Mouse (Mus musculus) urinary bladder, postnatal 10 days (tissue): ENCODE data around the gene Ap1b1.
"Not testable (repeated sequence)": the region's sequence is repeated elsewhere in the genome, so short reads cannot be mapped to it uniquely, and the experiment has no call there.

Experiments
- DNase-seq: peaks from one replicate; pipeline ENCODE4 v3.0.0; 2022; ENCODE audit warnings: low spot score

The Ap1b1 gene

DNA sequence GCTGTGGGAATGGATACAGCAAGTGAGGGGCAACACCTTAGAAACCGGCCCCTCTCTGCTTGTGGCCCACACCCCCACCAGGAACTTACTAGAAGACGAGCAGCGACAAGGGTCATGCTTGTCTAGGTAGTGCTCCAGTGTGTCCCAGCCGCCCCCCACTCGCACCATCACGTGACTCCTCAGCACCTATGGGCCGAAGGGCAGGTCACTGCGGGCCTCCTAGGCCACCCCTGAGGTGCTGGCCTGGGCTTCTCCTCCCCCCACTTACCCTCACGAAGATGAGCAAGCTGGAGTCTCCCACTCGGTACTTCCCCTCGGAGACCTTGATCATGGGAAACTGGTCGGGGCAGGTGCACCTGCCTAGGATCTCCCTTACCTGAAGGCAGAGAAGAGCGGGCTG, 75.7 kb downstream of the Ap1b1 start:
- DNase-seq: no peak

DNA sequence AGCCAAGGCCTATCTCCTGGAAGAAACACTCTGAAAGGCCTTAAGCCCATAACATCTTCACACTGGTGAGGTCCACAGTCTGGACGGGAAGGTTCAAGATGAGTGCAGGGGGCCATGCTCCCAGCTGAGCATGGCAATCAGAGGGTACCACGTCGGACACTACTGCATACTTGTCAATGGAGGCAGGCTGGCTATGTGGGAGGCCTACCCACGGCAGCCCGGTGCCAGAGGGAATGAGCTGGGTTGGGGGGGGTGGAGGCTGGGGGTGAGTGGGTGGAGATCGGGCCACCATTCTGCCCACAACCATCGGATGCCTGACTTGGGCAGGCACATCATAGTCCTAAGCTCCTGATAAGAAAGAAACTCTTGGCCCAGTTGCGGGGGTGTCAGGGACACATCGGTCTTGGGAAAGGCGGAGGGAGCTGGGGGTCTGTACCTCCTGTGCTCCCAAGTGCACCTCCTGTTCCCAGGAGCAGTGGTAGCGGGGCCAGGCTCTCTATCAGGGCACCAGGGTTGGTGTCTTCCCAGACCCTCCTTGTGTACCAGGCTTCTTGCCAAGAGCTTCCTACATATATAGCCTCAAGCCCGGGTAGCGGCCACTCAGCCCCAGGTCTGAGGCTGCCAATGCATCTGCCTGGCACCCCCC, 76.4 kb downstream of the Ap1b1 start:
- no peak for DNase-seq

DNA sequence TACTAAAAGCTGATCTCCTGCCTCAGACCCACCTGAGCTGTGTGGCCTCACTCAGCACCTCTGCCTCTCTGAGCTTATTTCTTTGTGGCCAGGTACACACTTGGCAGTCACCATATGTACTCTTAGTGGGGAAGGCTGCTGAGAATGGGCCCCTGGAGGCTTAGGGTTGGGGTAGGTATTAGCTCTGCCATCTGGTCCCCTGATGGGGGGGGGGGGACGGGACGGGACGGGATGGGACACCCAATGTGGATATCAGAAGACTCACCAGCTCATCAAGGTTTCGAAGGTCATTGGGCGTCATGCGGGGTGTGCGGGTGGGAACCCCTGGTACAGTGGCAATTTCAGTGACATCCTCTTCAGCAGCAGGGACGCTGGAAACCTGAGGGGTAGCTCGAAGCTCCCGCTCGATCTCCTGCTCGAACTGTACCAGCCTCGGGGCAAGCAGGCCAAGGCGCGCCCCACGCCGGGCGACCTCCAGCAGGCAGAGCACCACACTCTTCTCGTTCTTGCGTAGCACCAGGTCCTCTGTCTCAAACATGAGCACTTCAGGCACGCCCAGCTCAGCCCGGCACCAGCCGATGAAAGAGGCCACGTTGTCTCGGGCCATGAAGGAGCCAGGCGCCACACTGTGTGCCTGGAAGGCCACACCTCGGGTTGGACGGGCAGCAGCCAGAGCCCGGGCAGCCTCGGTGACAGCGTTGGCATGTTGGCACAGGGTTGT, 77.1 kb downstream of the Ap1b1 start:
- DNase-seq: no peak

DNA sequence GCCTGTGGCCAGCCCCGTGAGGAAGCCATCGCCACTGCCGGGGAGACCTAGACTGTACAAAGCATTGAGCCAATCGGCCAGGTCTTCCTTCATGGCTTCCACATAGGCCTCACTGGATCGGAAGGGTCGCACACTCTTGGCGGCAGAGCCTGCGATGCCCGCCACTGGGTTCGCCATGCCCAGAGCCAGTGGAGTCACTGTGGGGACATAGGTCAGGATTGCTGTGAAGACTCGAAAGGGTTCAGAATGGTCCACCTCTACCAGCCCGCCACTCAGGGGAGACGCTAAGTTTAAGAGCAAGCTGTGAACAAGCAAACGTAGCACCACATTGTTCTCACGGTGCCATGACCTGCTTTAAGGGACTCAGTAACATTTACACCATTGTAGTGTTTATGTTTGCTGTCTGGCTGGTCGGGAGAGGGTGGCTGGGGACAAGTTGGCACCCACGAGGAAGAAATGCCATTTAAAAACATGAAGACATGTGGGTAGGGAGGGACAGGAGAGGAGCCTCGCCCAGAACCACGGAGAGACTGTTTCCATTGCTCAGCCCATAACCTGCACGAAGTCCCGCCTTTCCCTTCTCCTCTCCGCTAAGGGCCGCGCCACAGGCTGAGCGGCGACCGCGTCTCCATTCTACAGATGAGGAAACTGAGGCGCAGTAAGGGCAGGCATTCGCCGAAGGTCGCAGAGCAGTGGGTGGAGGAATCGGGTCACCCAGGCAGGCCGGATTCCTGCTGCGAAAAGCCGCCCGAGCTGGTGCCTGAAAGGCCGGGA, 77.8 kb downstream of the Ap1b1 start:
- no peak for DNase-seq

DNA sequence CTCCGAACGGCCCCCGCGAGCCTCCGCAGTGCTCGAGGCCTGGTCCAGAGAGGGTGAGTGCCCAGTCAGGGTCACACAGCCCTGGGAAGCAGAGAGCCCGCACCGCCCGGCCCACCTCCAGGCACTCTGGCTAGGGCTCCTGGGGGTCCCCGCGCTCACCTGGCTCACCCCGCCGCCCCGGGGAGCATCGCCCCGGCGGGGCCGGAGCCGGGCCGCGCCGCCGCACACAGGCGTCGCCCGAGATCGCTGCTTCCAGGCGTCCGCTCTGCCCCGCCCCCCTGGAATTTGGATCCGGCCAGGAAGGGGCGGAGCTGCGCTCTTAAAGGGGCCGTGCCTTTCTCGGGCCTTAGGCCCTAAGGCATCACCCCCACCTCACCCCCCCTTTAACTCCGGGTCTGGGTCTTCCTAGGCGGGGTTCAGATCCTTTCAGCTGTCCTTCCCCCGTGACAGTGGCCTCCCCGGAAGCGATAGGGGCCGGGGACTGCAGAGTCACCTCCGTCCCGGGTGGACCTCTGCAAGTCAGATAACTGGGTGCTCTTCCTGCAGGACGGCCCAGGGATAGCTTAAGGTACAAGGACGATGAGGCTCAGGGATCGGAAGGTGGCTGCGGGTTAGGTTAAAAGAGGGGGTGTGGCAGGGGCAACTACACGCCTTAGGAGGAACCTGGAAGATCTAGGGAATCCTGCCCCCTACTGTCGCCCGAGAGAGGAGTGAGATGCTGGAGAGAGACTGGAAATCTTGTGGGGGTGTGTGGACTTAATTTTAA, 78.6 kb downstream of the Ap1b1 start, which contains the start of gene Gas2l1:
Gene Gas2l1, minus strand, starts transcription at position 272 of the 766 bp plus-strand sequence.
- DNase-seq: no peak

DNA sequence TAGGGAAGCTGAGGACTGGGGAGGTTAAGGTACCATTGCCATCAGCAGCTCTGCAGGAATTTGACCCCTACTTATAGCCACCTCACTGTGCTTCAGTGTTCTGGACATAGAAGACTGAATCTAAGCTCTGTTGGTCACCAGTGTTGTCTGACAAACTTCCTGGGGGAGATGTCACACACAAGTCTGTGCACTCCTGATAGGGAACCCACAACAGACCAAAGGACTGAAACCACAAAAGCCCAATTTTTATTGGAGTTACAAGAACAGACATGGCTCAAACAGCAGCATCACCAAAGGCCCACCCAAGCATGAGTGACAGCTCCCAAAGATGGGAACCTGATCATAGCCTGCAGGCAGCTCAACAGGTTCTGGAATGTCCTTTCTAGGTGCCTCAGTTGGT, 80.4 kb downstream of the Ap1b1 start:
- DNase-seq: no peak

DNA sequence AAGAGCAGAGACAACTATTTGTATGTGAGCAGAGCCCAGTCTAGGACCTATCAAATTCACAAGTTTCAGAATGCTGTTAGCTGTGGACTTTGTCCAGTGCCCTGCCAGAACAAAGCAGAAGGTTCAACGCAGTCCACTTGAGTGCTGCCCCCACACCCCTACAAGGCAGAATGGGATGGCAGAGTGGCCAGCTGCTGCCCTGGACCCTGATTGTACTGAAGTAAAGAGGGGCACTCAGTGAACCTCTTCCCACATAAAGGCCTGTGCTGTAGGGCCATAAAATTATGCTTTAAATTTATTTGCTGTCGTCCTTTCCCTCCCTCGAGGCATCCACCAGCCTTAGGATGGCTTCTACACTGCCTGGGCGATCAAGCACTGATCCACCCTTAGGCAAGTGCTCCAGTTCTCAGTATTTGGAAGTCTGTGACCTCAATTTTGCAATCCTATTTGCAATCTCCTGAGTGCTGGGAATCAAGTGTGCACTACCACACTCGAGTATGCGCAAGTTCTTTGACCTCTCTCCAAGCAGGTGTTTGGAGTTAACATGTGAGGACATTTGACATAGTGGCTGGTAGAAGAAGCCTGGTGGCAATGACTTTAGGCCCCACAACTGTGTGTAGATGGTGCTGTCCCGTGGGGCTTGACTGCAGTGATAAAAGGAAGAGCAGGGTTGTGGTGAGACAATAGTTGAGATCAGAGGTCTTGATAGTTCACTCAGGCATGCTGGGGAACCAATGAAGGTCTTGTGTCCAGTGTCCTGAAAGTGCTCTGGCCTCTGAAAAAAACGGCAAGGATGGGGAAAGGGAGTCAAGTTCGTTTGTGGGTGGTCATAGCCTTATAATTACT, 81.7 kb downstream of the Ap1b1 start:
- no peak for DNase-seq

DNA sequence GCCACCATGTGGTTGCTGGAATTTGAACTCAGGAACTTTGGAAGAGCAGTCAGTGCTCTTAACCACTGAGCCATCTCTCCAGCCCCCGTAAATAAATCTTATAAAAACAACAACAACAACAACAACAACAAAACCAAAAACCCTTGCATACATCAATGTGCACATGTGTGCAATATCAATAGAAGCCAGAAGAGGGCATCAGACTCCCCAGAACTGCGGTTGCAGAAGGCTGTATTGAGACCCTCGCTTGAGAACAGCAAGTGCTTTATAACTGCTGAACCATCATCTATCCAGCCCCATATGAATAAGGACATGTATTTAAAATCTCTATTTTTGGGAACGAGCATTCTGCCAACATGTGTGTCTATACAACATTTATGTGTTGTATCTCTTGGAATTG, 88.3 kb downstream of the Ap1b1 start:
- DNase-seq: no peak

DNA sequence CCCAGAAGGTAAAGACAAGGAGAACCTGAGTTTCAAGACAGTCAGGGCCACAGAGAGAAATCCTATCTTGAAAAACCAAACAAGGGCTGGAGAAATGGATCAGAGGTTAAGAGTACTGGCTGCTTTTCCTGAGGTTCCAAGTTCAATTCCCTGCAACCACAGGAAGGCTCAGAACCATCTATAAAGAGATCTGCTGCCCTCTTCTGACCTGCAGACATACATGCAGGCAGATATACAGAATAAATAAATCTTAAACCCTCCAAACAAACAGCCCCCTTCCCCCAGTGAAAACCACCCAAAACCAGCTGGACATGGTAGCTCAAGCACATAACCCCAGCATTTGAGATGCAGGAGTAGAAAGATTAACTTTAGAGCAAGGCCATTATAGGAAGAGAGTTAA, 89.1 kb downstream of the Ap1b1 start:
- no peak for DNase-seq

DNA sequence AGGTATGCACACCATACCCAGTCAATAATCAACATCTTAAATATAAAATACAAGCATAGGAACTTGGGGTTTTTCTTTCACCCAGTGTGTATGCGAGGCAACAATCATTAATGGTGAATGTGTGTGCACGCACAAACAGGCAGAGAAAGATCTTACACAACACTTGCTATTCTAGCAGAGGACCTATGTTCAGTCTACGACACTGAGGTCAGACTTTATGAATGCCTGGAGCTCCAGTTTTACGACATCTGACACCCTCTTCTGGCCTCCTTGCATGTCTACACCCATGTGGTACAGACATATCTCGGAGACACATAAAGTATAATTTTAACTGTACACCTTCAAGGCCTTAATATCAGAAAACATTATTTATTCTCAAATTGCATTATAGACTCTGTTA, 90.2 kb downstream of the Ap1b1 start:
- DNase-seq: not testable (repeated sequence)

DNA sequence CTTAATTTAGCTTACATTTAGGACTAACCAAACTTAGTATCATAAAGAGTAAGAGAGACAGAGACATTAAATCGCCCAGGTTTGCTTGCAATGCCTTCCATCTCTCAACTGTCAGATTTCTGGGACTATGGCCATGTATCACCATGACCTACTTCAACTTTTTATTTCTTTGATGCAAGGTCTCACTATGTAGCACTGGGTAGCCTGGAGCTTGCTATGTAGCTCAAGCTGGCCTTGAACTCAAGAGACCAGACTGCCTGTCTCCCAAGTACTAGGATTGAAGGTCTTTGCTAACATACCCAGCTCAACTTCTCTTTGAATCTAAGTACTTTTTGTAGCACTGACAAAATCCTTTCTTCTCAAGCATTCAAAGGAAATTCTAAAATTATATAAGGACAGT, 102.5 kb downstream of the Ap1b1 start:
- DNase-seq: no peak

DNA sequence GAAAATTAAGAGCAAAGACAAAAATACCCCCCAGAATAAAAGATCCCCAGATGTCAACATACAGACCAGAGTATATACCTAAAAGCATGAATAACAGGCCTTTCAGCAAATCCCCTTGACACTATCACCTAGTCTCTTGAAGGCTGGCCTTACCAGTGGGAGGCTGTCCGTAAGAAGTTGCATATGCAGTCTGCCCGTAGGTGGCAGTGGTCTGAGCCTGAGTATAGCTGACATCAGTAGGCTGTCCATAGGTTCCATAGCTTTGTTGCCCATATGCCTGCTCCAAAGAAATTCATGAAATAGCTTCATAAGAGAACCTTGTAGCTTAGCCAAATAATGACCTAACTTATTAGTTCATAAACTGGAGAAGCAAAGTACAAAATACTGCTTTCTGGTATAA, 105.1 kb downstream of the Ap1b1 start:
- DNase-seq: no peak
